Mouse (Mus musculus): Measurements from ENCODE around the gene Spty2d1. TPM values are rescaled to one million over a fixed set of nuclear protein-coding genes. Genes with fewer than 3 reads are reported as not detected.
"Not testable (repeated sequence)": the region's sequence is repeated elsewhere in the genome, so short reads cannot be mapped to it uniquely, and the experiment has no call there.

Spty2d1 gene
- polyA plus RNA-seq, 1 experiment = 14.8 TPM

- Histone ChIP-seq H3K4me3 (ENCODE audit: insufficient read depth, low read length) (no peak overlapping the region), H3K4me1 (ENCODE audit: control insufficient read depth, insufficient read depth, low read length) (peaks cover 29% of the 10 kb centered on the region), H3K27ac (ENCODE audit: insufficient read depth, low read depth, low read length) (no peak overlapping the region)
- TF ChIP-seq POLR2A (IDR thresholded peaks at IDR 0.05; ENCODE audit: borderline replicate concordance, low read depth, low read length) = no peak
- no peak for TF ChIP-seq CTCF (IDR thresholded peaks at IDR 0.05; ENCODE audit: low read depth, low read length)
Measured at GRCm38 (mm10) chr7:46997008-46997407, 11.2 kb downstream of the Spty2d1 start.

DNA sequence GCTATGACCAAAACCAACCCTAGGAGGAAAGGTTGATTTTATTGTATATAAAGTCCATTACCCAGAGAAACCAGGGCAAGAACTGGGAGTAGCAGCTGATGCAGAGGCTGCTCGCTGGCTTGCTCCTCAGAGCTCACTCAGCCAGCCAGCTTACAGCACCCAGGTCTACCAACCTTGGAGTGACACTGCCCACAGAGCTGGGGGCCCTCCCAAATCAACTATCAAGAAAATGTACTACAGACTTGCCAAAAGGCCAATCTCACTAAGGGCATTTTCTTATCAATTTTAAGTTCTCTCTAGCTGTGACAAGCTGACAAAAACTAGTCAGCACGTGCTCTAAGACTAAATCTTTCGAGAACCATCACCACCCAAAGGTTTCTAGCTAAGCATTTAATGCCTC lies 12.7 kb downstream of the Spty2d1 start:
- H3K4me1 ChIP-seq (ENCODE audit: control insufficient read depth, insufficient read depth, low read length) = peaks cover 27% of the 10 kb centered on the region
- H3K27ac ChIP-seq (ENCODE audit: insufficient read depth, low read depth, low read length) = no peak overlapping the region
- TF ChIP-seq CTCF (IDR thresholded peaks at IDR 0.05; ENCODE audit: low read depth, low read length) (no peak), POLR2A (IDR thresholded peaks at IDR 0.05; ENCODE audit: borderline replicate concordance, low read depth, low read length) (no peak)
- H3K4me3 ChIP-seq (ENCODE audit: insufficient read depth, low read length) = no peak overlapping the region

DNA sequence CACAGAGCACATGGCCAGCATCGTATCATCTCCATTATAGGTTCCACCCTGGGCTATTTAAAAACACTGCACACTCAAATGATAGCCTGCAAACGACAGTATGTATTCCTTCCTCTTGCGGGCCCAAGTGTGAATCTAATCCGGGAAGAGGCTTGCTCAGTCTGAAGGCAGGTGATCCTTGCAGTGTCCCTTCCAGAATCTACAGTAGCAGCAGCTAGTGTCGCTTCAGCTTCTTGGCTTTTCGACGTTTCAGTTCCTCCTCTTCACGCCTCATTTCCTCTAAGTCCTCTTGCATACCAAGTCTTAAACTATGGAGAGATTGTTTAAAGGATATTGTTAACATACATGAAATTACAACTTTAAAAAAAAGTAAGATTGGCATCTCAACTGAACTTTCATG lies 15.1 kb downstream of the Spty2d1 start:
- TF ChIP-seq CTCF (IDR thresholded peaks at IDR 0.05; ENCODE audit: low read depth, low read length) (no peak), POLR2A (IDR thresholded peaks at IDR 0.05; ENCODE audit: borderline replicate concordance, low read depth, low read length) (no peak)

DNA sequence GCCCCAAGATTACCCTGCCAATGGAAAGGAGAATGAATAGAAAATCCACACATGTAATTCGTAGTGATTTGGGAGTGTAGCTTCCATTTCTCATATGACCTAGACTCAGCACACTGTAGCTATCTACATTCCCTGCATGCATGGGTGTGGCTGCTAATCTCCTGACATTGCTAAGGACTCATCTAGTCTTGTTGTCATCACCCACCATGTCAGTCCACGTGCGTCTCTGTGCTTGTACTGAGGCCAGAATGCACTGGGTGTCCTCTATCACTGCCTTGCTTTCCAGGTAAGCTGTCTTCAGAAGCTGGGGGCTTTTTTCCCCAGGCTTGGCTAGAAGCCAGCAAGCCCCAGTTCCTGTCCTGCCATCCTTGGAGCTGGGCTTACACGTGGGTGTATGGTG lies 18.8 kb downstream of the Spty2d1 start:
- H3K4me3 ChIP-seq (ENCODE audit: insufficient read depth, low read length); H3K27ac ChIP-seq (ENCODE audit: insufficient read depth, low read depth, low read length): not testable (repeated sequence)
- H3K4me1 ChIP-seq (ENCODE audit: control insufficient read depth, insufficient read depth, low read length) = peaks cover 15% of the 10 kb centered on the region

More for the DNA sequence above, 15.1 kb downstream of the Spty2d1 start:
- no peak overlapping the region for H3K27ac ChIP-seq (ENCODE audit: insufficient read depth, low read depth, low read length)
- peaks cover 6% of the 10 kb centered on the region for H3K4me1 ChIP-seq (ENCODE audit: control insufficient read depth, insufficient read depth, low read length)
- H3K4me3 ChIP-seq (ENCODE audit: insufficient read depth, low read length) = no peak overlapping the region

GRCm38 (mm10) chr7:46987073-46987472 lies 21.1 kb downstream of the Spty2d1 start:
- Histone ChIP-seq H3K4me3 (ENCODE audit: insufficient read depth, low read length) (no peak overlapping the region), H3K4me1 (ENCODE audit: control insufficient read depth, insufficient read depth, low read length) (peaks cover 11% of the 10 kb centered on the region), H3K27ac (ENCODE audit: insufficient read depth, low read depth, low read length) (no peak overlapping the region)
- TF ChIP-seq POLR2A (IDR thresholded peaks at IDR 0.05; ENCODE audit: borderline replicate concordance, low read depth, low read length) (no peak), CTCF (IDR thresholded peaks at IDR 0.05; ENCODE audit: low read depth, low read length) (no peak)

DNA sequence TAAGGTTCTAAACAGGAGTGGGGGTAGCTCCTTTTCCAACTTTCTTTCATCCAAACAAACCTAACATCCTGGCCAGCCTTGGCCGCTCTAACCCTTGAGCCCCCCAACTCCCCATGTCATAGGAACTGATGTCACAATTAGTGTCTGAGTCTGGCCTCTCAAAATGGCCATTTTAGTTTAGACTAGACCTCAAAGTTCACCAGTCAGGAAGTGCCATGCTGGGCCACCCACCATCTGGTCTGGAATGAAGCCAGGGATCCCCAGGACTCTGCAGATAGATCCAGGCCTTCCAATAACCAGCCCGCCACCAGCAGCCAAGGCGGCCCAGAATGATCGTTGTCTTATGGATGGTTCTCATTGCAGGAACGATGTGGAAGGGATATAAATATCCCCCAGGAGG lies 21.6 kb downstream of the Spty2d1 start:
- Histone ChIP-seq H3K27ac (ENCODE audit: insufficient read depth, low read depth, low read length) (no peak overlapping the region), H3K4me3 (ENCODE audit: insufficient read depth, low read length) (no peak overlapping the region), H3K4me1 (ENCODE audit: control insufficient read depth, insufficient read depth, low read length) (peaks cover 11% of the 10 kb centered on the region)
- TF ChIP-seq CTCF (IDR thresholded peaks at IDR 0.05; ENCODE audit: low read depth, low read length) = no peak
- TF ChIP-seq POLR2A (IDR thresholded peaks at IDR 0.05; ENCODE audit: borderline replicate concordance, low read depth, low read length) = no peak

DNA sequence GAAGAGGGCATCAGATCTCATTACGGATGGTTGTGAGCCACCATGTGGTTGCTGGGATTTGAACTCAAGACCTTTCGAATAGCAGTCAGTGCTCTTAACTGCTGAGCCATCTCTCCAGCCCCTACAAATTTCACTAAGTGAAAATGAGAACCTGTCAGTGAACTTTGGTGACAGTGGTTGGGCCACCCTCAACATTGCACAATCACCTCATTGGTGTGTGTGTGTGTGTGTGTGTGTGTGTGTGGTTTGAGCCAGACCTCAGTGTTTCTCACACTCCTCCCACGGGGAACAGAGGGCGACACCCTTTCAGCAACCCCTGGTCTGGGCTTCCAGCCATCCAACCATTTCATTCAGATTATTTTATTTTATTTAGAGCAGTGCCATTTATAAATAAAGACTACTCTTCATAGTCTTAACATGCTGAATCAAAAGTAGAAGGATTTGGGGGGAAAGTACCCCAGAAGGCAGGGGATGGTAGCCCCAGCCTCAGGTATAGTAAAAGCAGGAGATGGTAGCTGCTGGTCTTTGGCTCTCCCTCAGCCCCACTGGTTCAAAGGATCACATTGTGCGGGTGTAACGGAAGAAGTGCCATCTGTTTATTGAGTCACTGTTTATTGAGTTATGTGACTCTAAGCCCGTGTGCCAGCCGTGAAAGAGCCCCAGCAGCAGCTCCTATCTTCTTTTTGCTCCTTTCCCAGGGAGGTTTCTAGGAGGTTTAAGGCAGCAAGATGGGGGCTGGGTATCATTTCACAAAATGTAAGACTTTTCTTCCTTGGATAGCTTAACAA lies 22.3 kb downstream of the Spty2d1 start:
- TF ChIP-seq CTCF (IDR thresholded peaks at IDR 0.05; ENCODE audit: low read depth, low read length) (no peak), POLR2A (IDR thresholded peaks at IDR 0.05; ENCODE audit: borderline replicate concordance, low read depth, low read length) (no peak)
- Histone ChIP-seq H3K4me3 (ENCODE audit: insufficient read depth, low read length) (no peak overlapping the region), H3K4me1 (ENCODE audit: control insufficient read depth, insufficient read depth, low read length) (peaks cover 11% of the 10 kb centered on the region), H3K27ac (ENCODE audit: insufficient read depth, low read depth, low read length) (no peak overlapping the region)

DNA sequence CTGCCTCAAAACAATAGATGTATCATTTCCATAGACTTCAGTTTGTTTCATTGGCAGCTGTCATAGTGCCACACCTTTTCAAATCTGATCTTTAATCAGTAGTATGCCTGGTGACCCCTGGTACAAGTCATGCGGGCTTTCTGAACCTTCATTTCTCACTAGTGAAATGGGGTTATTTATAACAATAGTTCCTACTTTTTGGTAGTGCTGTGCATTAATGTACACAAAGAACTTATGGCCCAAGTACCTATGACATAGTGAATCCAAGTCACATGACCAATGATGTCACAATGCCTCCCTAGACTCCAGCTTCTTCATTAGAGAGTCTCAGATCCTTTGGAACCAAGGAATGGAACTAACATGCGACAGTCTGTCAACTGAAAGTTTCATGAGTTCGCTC lies 24.9 kb downstream of the Spty2d1 start, which contains the start of gene Gm9999:
Gene Gm9999 (plus strand): TSS at position 301 of the 400 bp plus-strand sequence.
- peaks cover 11% of the 10 kb centered on the region for H3K4me1 ChIP-seq (ENCODE audit: control insufficient read depth, insufficient read depth, low read length)
- H3K4me3 ChIP-seq (ENCODE audit: insufficient read depth, low read length) = no peak within 1 kb of the TSS
- no peak within 1 kb of the TSS for H3K27ac ChIP-seq (ENCODE audit: insufficient read depth, low read depth, low read length)
- TF ChIP-seq CTCF (IDR thresholded peaks at IDR 0.05; ENCODE audit: low read depth, low read length) (no peak), POLR2A (IDR thresholded peaks at IDR 0.05; ENCODE audit: borderline replicate concordance, low read depth, low read length) (no peak)

GRCm38 (mm10) chr7:46975456-46975855 lies 32.8 kb downstream of the Spty2d1 start:
- no peaks in the 10 kb centered on the region for H3K4me1 ChIP-seq (ENCODE audit: control insufficient read depth, insufficient read depth, low read length)
- TF ChIP-seq POLR2A (IDR thresholded peaks at IDR 0.05; ENCODE audit: borderline replicate concordance, low read depth, low read length) (no peak), CTCF (IDR thresholded peaks at IDR 0.05; ENCODE audit: low read depth, low read length) (no peak)
- H3K4me3 ChIP-seq (ENCODE audit: insufficient read depth, low read length) = no peak overlapping the region
- H3K27ac ChIP-seq (ENCODE audit: insufficient read depth, low read depth, low read length) = no peak overlapping the region

DNA sequence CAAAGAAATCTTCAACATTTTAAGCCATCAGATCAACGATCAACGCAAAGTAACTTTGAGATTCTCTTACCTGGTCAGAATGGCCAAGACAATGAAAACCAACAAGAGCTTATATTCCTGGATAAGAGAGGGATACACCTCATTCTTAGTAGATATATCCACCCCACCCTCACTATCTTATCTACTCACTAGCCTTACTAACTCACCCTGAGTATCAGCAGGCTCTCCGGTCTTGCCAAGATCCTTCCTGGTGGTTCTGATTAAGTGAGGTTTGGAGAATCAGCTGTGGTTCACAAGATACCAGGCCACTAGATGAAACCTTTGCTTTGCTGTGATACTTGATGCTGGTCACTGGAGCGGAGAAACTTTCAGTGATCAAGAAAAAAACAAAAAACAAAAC lies 33.6 kb downstream of the Spty2d1 start:
- TF ChIP-seq POLR2A (IDR thresholded peaks at IDR 0.05; ENCODE audit: borderline replicate concordance, low read depth, low read length) (no peak), CTCF (IDR thresholded peaks at IDR 0.05; ENCODE audit: low read depth, low read length) (no peak)
- H3K4me1 ChIP-seq (ENCODE audit: control insufficient read depth, insufficient read depth, low read length) = no peaks in the 10 kb centered on the region
- no peak overlapping the region for H3K4me3 ChIP-seq (ENCODE audit: insufficient read depth, low read length)
- H3K27ac ChIP-seq (ENCODE audit: insufficient read depth, low read depth, low read length) = no peak overlapping the region
